Mouse (Mus musculus) lung, postnatal 0 days (tissue): Measurements from ENCODE around the gene Nudt4.

Source experiments
- CTCF ChIP-seq: IDR thresholded peaks from 2 replicates; pipeline ENCODE4 v1.5.1; 2016; ENCODE audit warnings: antibody characterized with exemption, mild to moderate bottlenecking
- EP300 ChIP-seq: IDR thresholded peaks from 2 replicates; pipeline ENCODE4 v1.6.1; 2016; ENCODE audit warnings: antibody characterized with exemption, mild to moderate bottlenecking, control low read depth

- no peak for TF ChIP-seq CTCF
- TF ChIP-seq EP300, result no peak
These were observed 38.1 kb downstream of the Nudt4 start for GRCm38 (mm10) chr10:95525871-95526270.
